Mouse (Mus musculus) heart, adult 2 months (tissue): Measurements from ENCODE around the gene Pip5k1c. TPM values are rescaled to one million over a fixed set of nuclear protein-coding genes. Genes with fewer than 3 reads are reported as not detected.

ENCODE experiments used
- DNase-seq, 2 experiments: peaks; one replicate each; pipeline ENCODE4 v3.0.0; 2021
- H3K27ac ChIP-seq: fragments of 200-600 bp; 2 replicates; pipeline ENCODE4 v1.8.1; 2022
- H3K27me3 ChIP-seq: fragments of 200-500 bp; 2 replicates; pipeline ENCODE4 v1.6.1; 2012; ENCODE audit warnings: mild to moderate bottlenecking, low read length, inconsistent platforms, mixed read lengths; ENCODE audit not compliant: control insufficient read depth, insufficient read depth
- H3K36me3 ChIP-seq: fragments of 200-500 bp; 2 replicates; pipeline ENCODE4 v1.6.1; 2012; ENCODE audit warnings: low read length, inconsistent platforms; ENCODE audit not compliant: control insufficient read depth, insufficient read depth
- H3K4me1 ChIP-seq: fragments of 200-500 bp; 2 replicates; pipeline ENCODE4 v1.6.1; 2011; ENCODE audit warnings: low read length; ENCODE audit not compliant: control insufficient read depth, insufficient read depth
- H3K4me3 ChIP-seq: fragments of 200-600 bp; 2 replicates; pipeline ENCODE4 v1.8.1; 2022
- H3K79me2 ChIP-seq: fragments of 200-500 bp; replicated peaks from 2 replicates; pipeline ENCODE4 v1.6.1; 2012; ENCODE audit warnings: mild to moderate bottlenecking, inconsistent platforms, low read length, moderate library complexity, mixed read lengths; ENCODE audit not compliant: control insufficient read depth, insufficient read depth
- H3K9ac ChIP-seq: fragments of 200-500 bp; 2 replicates; pipeline ENCODE4 v1.6.1; 2012; ENCODE audit warnings: low read depth, mild to moderate bottlenecking, control low read depth, inconsistent platforms, low read length, mixed read lengths
- CTCF ChIP-seq: fragments of 200-600 bp; IDR thresholded peaks from 2 replicates; pipeline ENCODE4 v1.8.1; 2022; ENCODE audit warnings: antibody characterized with exemption, mild to moderate bottlenecking, moderate library complexity
- EP300 ChIP-seq: fragments of 200-500 bp; IDR thresholded peaks from 2 replicates; pipeline ENCODE4 v1.6.1; 2011; ENCODE audit warnings: low read depth, low read length, control low read depth; ENCODE audit not compliant: insufficient read depth
- POLR2A ChIP-seq: fragments of 200-500 bp; IDR thresholded peaks from 2 replicates; pipeline ENCODE4 v1.6.1; 2011; ENCODE audit warnings: mild to moderate bottlenecking, low read depth, low read length, control low read depth; ENCODE audit not compliant: insufficient read depth
- WGBS: fragments of 180-500 bp; shearing (Covaris S2); methylation state at CpG from one replicate; pipeline ENCODE4 v1.1.7; 2018; 5-methylcytosine and 5-hydroxymethylcytosine counted together
- intact Hi-C: fragments of 180-260 bp; cut with DNase I; formaldehyde crosslinking; loops from one replicate; pipeline ENCODE4 v1.15.1; 2025
- polyA plus RNA-seq: library from polyadenylated mRNA; depleted of rRNA; stranded (reverse); fragments of >200 nt; gene quantifications from 2 replicates; pipeline ENCODE4 v1.2.3, GENCODE M21; 2012
- total RNA-seq, 2 experiments: library from RNA; stranded (reverse); gene quantifications; 2 replicates each; pipeline ENCODE4 v1.2.3; 2021

Pip5k1c gene
- total and polyA plus RNA-seq, 3 experiments = 27.0 to 37.5 (median 28.0) TPM

- DNase-seq = no peak
- H3K27ac ChIP-seq = no peak overlapping the region
- intact Hi-C loops = no loop called here
- 29% methylated on average over 24 of the region's 24 CpGs for WGBS
- TF ChIP-seq EP300 (no peak), POLR2A (no peak), CTCF (no peak)
- peaks cover under 1% of the 10 kb centered on the region for H3K79me2 ChIP-seq
- H3K9ac ChIP-seq = no peak overlapping the region
- no peak overlapping the region for H3K4me3 ChIP-seq
- no peaks in the 10 kb centered on the region for H3K27me3 ChIP-seq
- peaks cover 17% of the 10 kb centered on the region for H3K4me1 ChIP-seq
- no peaks in the 10 kb centered on the region for H3K36me3 ChIP-seq
These were observed 1.9 kb upstream of the Pip5k1c start for GRCm38 (mm10) chr10:81290698-81291460.

GRCm38 (mm10) chr10:81291511-81292104 lies 1.2 kb upstream of the Pip5k1c start, which contains the start of gene Tjp3:
TSS of gene Tjp3 (minus strand) at chr10:81291581.
- intact Hi-C loops = loop anchor here (2.0 kb wide), 1 partner anchor 27 kb away; no protein-coding TSS in a partner anchor
- 61% methylated on average over 9 of the region's 9 CpGs for WGBS
- no peak for DNase-seq
- Histone ChIP-seq H3K79me2 (peaks cover 8% of the 10 kb centered on the region), H3K4me3 (no peak within 1 kb of the TSS), H3K36me3 (no peaks in the 10 kb centered on the region), H3K27ac (no peak within 1 kb of the TSS), H3K4me1 (peaks cover 20% of the 10 kb centered on the region), H3K9ac (no peak within 1 kb of the TSS), H3K27me3 (no peaks in the 10 kb centered on the region)
- no peak for TF ChIP-seq POLR2A
- TF ChIP-seq EP300 = no peak
- TF ChIP-seq CTCF = no peak

GRCm38 (mm10) chr10:81293334-81294030 lies 719 bp downstream of the Pip5k1c start:
- TF ChIP-seq EP300 (no peak), CTCF (no peak), POLR2A (no peak)
- H3K79me2 ChIP-seq = peaks cover 14% of the 10 kb centered on the region
- H3K27me3 ChIP-seq = no peaks in the 10 kb centered on the region
- 3% methylated on average over 25 of the region's 25 CpGs for WGBS
- peak overlapping the region; percentile 98 for H3K4me3 ChIP-seq
- H3K27ac ChIP-seq = peak overlapping the region; percentile 96
- H3K4me1 ChIP-seq = peaks cover 29% of the 10 kb centered on the region
- no peak for DNase-seq
- peak overlapping the region; percentile 98 for H3K9ac ChIP-seq
- no peaks in the 10 kb centered on the region for H3K36me3 ChIP-seq
- intact Hi-C loops = loop anchor here (2.0 kb wide), 1 partner anchor 25 kb away; no protein-coding TSS in a partner anchor

DNA sequence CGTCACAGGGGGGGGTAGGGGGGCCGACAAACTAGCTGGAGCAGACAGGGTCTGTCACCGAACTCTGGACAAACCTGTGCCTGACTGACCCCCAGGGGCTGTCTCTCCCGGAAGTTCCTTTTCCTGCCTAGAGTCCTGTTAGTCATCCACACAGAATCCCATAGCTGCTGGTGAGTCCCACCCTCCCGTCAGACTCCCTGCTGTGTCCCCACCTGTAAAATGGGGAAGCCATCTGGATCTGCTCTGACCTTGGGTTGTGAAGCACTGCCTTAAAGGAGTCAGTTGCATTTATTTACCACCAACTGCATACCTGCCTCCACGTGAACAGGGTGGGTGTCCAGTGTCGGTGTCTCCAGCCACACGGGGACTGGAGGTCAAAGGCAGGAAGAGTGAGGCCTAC lies 1.7 kb downstream of the Pip5k1c start:
- peak overlapping the region; percentile 98 for H3K4me3 ChIP-seq
- peaks cover 38% of the 10 kb centered on the region for H3K4me1 ChIP-seq
- TF ChIP-seq CTCF (no peak), EP300 (no peak), POLR2A (no peak)
- H3K27me3 ChIP-seq = no peaks in the 10 kb centered on the region
- peak overlapping the region; percentile 98 for H3K9ac ChIP-seq
- H3K36me3 ChIP-seq = no peaks in the 10 kb centered on the region
- no peak for DNase-seq
- WGBS = 34% methylated on average over 8 of the region's 8 CpGs
- H3K27ac ChIP-seq = peak overlapping the region; percentile 96
- intact Hi-C loops = no loop called here
- H3K79me2 ChIP-seq = peaks cover 14% of the 10 kb centered on the region

DNA sequence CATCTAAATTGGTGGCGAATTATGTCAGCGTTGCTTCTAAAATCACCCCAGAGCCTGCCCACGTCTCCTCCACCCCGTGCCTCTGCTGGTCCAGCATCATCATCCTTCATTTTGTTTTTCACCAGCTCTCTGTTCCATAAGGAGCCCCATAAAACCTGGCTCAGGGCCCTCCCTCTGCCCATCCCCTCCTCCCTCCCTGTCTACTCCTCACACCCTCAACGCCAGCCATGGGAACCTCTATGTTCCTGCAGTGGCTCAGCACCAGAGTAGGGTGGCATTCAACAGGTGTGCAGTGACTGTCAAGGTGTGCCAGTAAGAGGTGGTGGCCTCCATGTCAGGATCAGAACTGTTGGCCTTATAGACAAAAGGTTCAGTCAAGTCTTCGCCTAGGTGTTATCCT lies 2.4 kb downstream of the Pip5k1c start:
- Histone ChIP-seq H3K79me2 (peaks cover 14% of the 10 kb centered on the region), H3K27me3 (no peaks in the 10 kb centered on the region), H3K9ac (no peak overlapping the region), H3K4me3 (peak overlapping the region; percentile 98; the same call in 1 of the 2 replicates), H3K36me3 (no peaks in the 10 kb centered on the region), H3K27ac (peak overlapping the region; percentile 56; the same call in 1 of the 2 replicates), H3K4me1 (peaks cover 45% of the 10 kb centered on the region)
- no peak for DNase-seq
- TF ChIP-seq CTCF = no peak
- no peak for TF ChIP-seq EP300
- no peak for TF ChIP-seq POLR2A
- 81% methylated on average over 6 of the region's 6 CpGs for WGBS
- intact Hi-C loops = no loop called here
